Mouse (Mus musculus): ENCODE measurements at regions not wholly inside any gene's neighbourhood (a gene's known extent, or its start where the extent isn't known, plus 50 kb on each side); places are given as distances from the start of the nearest gene placed in this dataset.

- H3K9me3 ChIP-seq (ENCODE audit: low read length), result no peaks in the 10 kb centered on the region
- ATAC-seq, result no peak
- H3K27me3 ChIP-seq (ENCODE audit: insufficient read depth, low read length), result no peaks in the 10 kb centered on the region
- no peak overlapping the region for H3K4me2 ChIP-seq (ENCODE audit: low read depth, low read length)
- no peak overlapping the region for H3K4me3 ChIP-seq (ENCODE audit: low read length)
- DNase-seq (ENCODE audit: low spot score), result no peak
- no peak overlapping the region for H3K27ac ChIP-seq
- H3K9ac ChIP-seq (replicated peaks; ENCODE audit: low read length), result no peak overlapping the region
- 86% methylated on average over 3 of the region's 3 CpGs for whole genome bisulfite sequencing
- TF ChIP-seq CTCF (IDR thresholded peaks at IDR 0.05; ENCODE audit: low read depth), result no peak
- H3K36me3 ChIP-seq (ENCODE audit: insufficient read depth, low read length), result no peaks in the 10 kb centered on the region
- no peaks in the 10 kb centered on the region for H3K4me1 ChIP-seq (ENCODE audit: insufficient read depth, low read length)
Measured at GRCm38 (mm10) chr14:106593980-106594379, 488.0 kb downstream of the Trim52 start.

- Histone ChIP-seq H3K4me3 (ENCODE audit: low read length) (no peak overlapping the region), H3K9me3 (ENCODE audit: low read length) (no peaks in the 10 kb centered on the region), H3K27me3 (ENCODE audit: insufficient read depth, low read length) (no peaks in the 10 kb centered on the region), H3K4me2 (ENCODE audit: low read depth, low read length) (no peak overlapping the region), H3K36me3 (ENCODE audit: insufficient read depth, low read length) (no peaks in the 10 kb centered on the region), H3K9ac (replicated peaks; ENCODE audit: low read length) (no peak overlapping the region), H3K4me1 (ENCODE audit: insufficient read depth, low read length) (no peaks in the 10 kb centered on the region), H3K27ac (no peak overlapping the region)
- ATAC-seq (no peak), DNase-seq (ENCODE audit: low spot score) (peak; percentile 80)
- 8% methylated on average over 3 of the region's 3 CpGs for WGBS
- peak; percentile 77 for TF ChIP-seq CTCF (IDR thresholded peaks at IDR 0.05; ENCODE audit: low read depth)
Measured at GRCm38 (mm10) chr14:106607041-106607440, 501.0 kb downstream of the Trim52 start.

- H3K27ac ChIP-seq, result peak overlapping the region; percentile 4; the same call in 1 of the 2 replicates
- H3K9me3 ChIP-seq (ENCODE audit: low read length), result no peaks in the 10 kb centered on the region
- no peak overlapping the region; the same call in 1 of the 2 replicates for H3K4me3 ChIP-seq (ENCODE audit: low read length)
- H3K27me3 ChIP-seq (ENCODE audit: insufficient read depth, low read length), result no peaks in the 10 kb centered on the region
- TF ChIP-seq CTCF (IDR thresholded peaks at IDR 0.05; ENCODE audit: low read depth), result no peak
- DNase-seq (ENCODE audit: low spot score) (peak; percentile 36), ATAC-seq (no peak)
- no peaks in the 10 kb centered on the region for H3K4me1 ChIP-seq (ENCODE audit: insufficient read depth, low read length)
- 16% methylated on average over 7 of the region's 7 CpGs for WGBS
- no peak overlapping the region; the same call in 1 of the 2 replicates for H3K9ac ChIP-seq (replicated peaks; ENCODE audit: low read length)
- no peaks in the 10 kb centered on the region for H3K36me3 ChIP-seq (ENCODE audit: insufficient read depth, low read length)
- H3K4me2 ChIP-seq (ENCODE audit: low read depth, low read length), result peak overlapping the region; percentile 38; the same call in 1 of the 2 replicates
Measured at GRCm38 (mm10) chr14:106608341-106608927, 502.4 kb downstream of the Trim52 start.

All from hindbrain, postnatal 0 days (tissue).